Mouse (Mus musculus): ENCODE measurements around the gene Isg15.

- TF ChIP-seq EP300 (IDR thresholded peaks at IDR 0.05; ENCODE audit: low read depth): no peak
- TF ChIP-seq CTCF (IDR thresholded peaks at IDR 0.05; ENCODE audit: low read depth): no peak
Measured at GRCm38 (mm10) chr4:156192421-156193199, 8.0 kb downstream of the Isg15 start.
